Mouse (Mus musculus): ENCODE results near the gene Klhl22. TPM values are rescaled to one million over a fixed set of nuclear protein-coding genes. Genes with fewer than 3 reads are reported as not detected.

Klhl22 gene
- polyA plus RNA-seq, 1 experiment from 2014 or later: 47.5 TPM

DNA sequence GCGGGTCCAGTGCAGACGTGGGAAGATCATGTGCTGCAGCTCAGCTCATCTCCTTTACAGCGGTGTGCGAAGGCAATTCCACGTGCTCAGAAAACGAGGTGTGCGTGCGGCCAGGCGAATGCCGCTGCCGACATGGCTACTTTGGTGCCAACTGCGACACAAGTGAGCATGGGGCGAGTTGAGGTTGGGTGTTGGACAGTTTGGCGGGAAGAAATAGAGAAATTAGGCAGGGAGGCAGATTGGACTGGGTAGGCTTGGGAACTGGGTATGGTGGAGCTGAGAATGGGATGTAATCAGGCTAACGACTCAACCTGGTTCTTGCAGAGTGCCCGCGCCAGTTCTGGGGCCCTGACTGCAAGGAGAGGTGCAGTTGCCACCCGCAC lies 43.0 kb downstream of the Klhl22 start:
- H3K27ac ChIP-seq (ENCODE audit: low read depth, low read length): no peak overlapping the region
- peaks cover 47% of the 10 kb centered on the region for H3K4me1 ChIP-seq (replicated peaks; ENCODE audit: control insufficient read depth, insufficient read depth, low read length)
- H3K9ac ChIP-seq (ENCODE audit: low read depth, low read length): no peak overlapping the region

DNA sequence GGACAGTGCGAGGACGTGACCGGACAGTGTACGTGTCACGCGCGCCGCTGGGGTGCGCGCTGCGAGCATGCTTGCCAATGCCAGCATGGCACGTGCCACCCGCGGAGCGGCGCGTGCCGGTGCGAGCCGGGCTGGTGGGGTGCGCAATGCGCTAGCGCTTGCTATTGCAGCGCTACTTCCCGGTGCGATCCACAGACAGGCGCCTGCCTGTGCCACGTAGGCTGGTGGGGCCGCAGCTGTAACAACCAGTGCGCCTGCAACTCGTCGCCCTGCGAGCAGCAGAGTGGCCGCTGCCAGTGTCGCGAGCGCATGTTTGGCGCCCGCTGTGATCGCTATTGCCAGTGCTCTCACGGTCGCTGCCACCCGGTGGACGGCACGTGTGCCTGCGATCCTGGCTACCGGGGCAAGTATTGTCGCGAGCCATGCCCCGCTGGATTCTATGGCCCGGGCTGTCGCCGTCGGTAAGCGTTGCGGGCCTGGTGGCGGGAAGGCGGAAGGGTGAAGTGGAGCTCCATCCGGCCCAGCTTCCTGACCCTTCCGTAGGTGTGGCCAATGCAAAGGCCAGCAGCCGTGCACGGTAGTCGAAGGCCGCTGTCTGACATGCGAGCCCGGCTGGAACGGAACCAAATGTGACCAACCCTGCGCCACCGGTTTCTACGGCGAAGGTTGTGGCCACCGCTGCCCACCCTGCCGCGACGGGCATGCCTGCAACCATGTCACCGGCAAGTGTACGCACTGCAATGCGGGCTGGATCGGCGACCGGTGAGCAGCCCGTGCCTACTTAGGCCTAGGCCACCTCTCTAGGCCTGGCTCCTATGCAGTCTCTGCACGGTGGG lies 43.6 kb downstream of the Klhl22 start:
- Histone ChIP-seq H3K36me3 (ENCODE audit: control insufficient read depth, insufficient read depth, low read length) (no peaks in the 10 kb centered on the region), H3K4me1 (replicated peaks; ENCODE audit: control insufficient read depth, insufficient read depth, low read length) (peaks cover 46% of the 10 kb centered on the region), H3K4me2 (peak overlapping the region; percentile 59), H3K4me3 (ENCODE audit: low read depth, low read length) (peak overlapping the region; percentile 38), H3K27ac (ENCODE audit: low read depth, low read length) (no peak overlapping the region), H3K27me3 (replicated peaks; ENCODE audit: control insufficient read depth, insufficient read depth, low read length) (peaks cover 100% of the 10 kb centered on the region), H3K9me3 (ENCODE audit: control insufficient read depth, low read length) (no peaks in the 10 kb centered on the region), H3K9ac (ENCODE audit: low read depth, low read length) (peak overlapping the region; percentile 12; the same call in 1 of the 2 replicates)
- WGBS: 4% methylated on average over 83 of the region's 83 CpGs
- DNase-seq (ENCODE audit: low spot score) (peak; percentile 58), ATAC-seq (replicated peaks; ENCODE audit: low FRiP score) (no peak)

More for the DNA sequence above, 43.0 kb downstream of the Klhl22 start:
- ATAC-seq (replicated peaks; ENCODE audit: low FRiP score): no peak
- no peak for DNase-seq (ENCODE audit: low spot score)
- peaks cover 100% of the 10 kb centered on the region for H3K27me3 ChIP-seq (replicated peaks; ENCODE audit: control insufficient read depth, insufficient read depth, low read length)
- H3K36me3 ChIP-seq (ENCODE audit: control insufficient read depth, insufficient read depth, low read length): no peaks in the 10 kb centered on the region
- peak overlapping the region; percentile 59 for H3K4me2 ChIP-seq
- 13% methylated on average over 18 of the region's 18 CpGs for WGBS
- H3K9me3 ChIP-seq (ENCODE audit: control insufficient read depth, low read length): no peaks in the 10 kb centered on the region
- H3K4me3 ChIP-seq (ENCODE audit: low read depth, low read length): peak overlapping the region; percentile 38

DNA sequence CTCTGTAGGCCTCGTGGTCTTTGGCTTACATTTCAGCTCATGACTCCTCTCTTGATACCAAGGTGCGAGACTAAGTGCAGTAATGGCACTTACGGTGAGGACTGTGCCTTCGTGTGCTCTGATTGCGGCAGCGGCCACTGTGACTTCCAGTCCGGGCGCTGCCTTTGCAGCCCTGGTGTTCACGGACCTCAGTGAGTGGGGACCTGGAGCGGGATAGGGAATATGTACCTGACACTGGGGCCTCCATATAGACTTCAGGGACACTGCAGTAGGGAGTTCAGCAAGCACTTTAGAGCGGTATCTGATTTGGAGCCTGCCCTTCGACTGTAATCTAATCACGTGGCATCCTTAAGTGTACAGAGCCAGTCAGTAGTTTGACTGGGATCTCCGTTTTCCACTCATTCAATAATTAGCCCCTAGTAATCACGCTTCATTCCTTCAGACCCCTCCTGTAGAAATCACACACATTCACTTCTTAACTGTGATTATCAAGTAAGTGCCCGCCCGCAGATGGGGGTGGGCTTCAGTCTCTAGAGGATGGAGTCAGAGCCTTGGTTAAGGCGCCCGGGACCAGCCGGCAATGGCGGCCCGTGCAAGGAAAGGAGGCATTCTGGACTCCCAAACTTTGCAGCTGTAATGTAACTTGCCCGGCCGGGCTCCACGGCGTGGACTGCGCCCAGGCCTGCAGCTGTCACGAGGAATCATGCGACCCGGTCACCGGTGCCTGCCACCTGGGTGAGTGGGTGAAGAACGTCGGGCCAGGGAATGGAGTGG lies 44.4 kb downstream of the Klhl22 start:
- peaks cover 99% of the 10 kb centered on the region for H3K27me3 ChIP-seq (replicated peaks; ENCODE audit: control insufficient read depth, insufficient read depth, low read length)
- peak overlapping the region; percentile 38 for H3K4me3 ChIP-seq (ENCODE audit: low read depth, low read length)
- no peak overlapping the region for H3K9ac ChIP-seq (ENCODE audit: low read depth, low read length)
- DNase-seq (ENCODE audit: low spot score) (no peak), ATAC-seq (replicated peaks; ENCODE audit: low FRiP score) (no peak)
- 13% methylated on average over 33 of the region's 33 CpGs for WGBS
- H3K9me3 ChIP-seq (ENCODE audit: control insufficient read depth, low read length): no peaks in the 10 kb centered on the region
- H3K4me2 ChIP-seq: peak overlapping the region; percentile 66
- H3K4me1 ChIP-seq (replicated peaks; ENCODE audit: control insufficient read depth, insufficient read depth, low read length): peaks cover 38% of the 10 kb centered on the region
- H3K36me3 ChIP-seq (ENCODE audit: control insufficient read depth, insufficient read depth, low read length): no peaks in the 10 kb centered on the region
- no peak overlapping the region for H3K27ac ChIP-seq (ENCODE audit: low read depth, low read length)

DNA sequence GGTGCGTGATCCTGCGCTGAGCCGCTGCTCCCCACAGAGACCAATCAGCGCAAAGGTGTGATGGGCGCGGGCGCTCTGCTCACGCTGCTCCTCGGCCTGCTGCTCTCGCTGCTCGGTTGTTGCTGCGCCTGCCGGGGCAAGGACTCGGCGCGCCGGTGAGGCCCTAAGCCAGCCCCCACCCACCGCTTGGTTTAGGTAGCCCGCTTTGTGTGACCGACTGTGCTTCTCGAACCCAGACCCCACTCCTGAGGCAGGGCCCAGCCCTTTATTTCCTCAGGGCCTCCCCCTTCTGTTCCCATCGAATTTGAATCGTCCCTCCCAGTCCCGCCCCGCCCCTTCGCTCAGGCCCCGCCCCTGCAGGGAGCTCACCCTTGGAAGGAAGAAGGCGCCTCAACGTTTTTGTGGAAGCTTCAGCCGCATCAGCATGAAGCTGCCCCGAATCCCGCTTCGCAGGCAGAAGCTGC lies 45.1 kb downstream of the Klhl22 start:
- Histone ChIP-seq H3K27me3 (replicated peaks; ENCODE audit: control insufficient read depth, insufficient read depth, low read length) (peaks cover 99% of the 10 kb centered on the region), H3K4me3 (ENCODE audit: low read depth, low read length) (peak overlapping the region; percentile 38), H3K4me2 (peak overlapping the region; percentile 66), H3K9ac (ENCODE audit: low read depth, low read length) (no peak overlapping the region), H3K36me3 (ENCODE audit: control insufficient read depth, insufficient read depth, low read length) (no peaks in the 10 kb centered on the region), H3K4me1 (replicated peaks; ENCODE audit: control insufficient read depth, insufficient read depth, low read length) (peaks cover 36% of the 10 kb centered on the region), H3K9me3 (ENCODE audit: control insufficient read depth, low read length) (no peaks in the 10 kb centered on the region), H3K27ac (ENCODE audit: low read depth, low read length) (no peak overlapping the region)
- 2% methylated on average over 33 of the region's 33 CpGs for WGBS
- ATAC-seq (replicated peaks; ENCODE audit: low FRiP score): 0 out of 2 replicates have a peak, but pooled peaks have one; percentile 40
- DNase-seq (ENCODE audit: low spot score): peak; percentile 63

DNA sequence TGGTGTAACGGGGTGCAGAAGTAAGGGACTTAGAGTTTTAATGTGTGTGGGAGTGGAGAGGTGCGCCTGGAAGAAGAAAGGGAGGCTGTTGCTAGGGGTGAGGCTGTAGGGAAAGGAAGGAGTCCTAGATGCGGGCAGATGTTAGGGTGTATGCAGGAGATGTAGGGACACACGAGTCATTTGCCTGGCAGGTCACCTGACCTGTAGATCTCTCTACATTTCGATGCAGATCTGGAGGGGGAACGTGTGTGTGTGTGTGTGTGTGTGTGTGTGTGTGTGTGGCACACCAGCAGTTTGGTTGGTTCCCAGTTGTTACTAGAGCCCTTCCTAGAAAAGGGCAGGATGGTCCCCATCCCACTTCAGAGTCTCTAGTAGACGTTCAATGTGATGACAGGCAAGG lies 45.6 kb downstream of the Klhl22 start:
- peak overlapping the region; percentile 66 for H3K4me2 ChIP-seq
- H3K9me3 ChIP-seq (ENCODE audit: control insufficient read depth, low read length): no peaks in the 10 kb centered on the region
- no peak for DNase-seq (ENCODE audit: low spot score)
- no peak for ATAC-seq (replicated peaks; ENCODE audit: low FRiP score)
- peaks cover 99% of the 10 kb centered on the region for H3K27me3 ChIP-seq (replicated peaks; ENCODE audit: control insufficient read depth, insufficient read depth, low read length)
- no peak overlapping the region for H3K9ac ChIP-seq (ENCODE audit: low read depth, low read length)
- no peaks in the 10 kb centered on the region for H3K36me3 ChIP-seq (ENCODE audit: control insufficient read depth, insufficient read depth, low read length)
- peak overlapping the region; percentile 38 for H3K4me3 ChIP-seq (ENCODE audit: low read depth, low read length)
- H3K27ac ChIP-seq (ENCODE audit: low read depth, low read length): no peak overlapping the region
- peaks cover 36% of the 10 kb centered on the region for H3K4me1 ChIP-seq (replicated peaks; ENCODE audit: control insufficient read depth, insufficient read depth, low read length)
- WGBS: 17% methylated on average over 7 of the region's 7 CpGs

DNA sequence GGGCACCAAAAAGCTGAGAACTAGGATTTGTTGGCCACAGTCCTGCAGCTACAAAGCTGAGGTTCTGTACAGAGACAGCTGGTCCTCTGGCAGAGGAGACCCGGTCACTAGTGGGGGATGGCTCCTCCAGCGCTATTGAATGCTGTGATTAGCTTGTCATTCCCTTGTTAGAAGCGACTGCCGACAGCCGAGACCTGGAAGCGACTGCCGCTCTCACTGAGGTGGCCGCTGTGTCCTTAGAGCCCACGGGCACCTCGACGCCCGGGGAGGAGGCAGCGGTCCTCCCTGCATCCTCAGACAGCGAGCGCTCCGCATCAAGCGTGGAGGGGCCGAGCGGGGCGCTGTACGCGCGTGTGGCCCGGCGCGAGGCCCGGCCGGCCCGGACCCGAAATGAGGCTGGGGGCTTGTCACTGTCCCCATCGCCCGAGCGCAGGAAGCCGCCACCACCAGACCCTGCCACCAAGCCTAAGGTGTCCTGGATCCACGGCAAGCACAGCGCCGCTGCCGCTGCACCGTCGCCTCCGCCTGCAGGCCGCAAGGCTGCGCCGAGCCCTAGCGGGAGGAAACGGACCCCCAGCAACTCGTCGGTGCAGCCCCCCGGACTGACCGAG lies 47.3 kb downstream of the Klhl22 start:
- Histone ChIP-seq H3K27ac (ENCODE audit: low read depth, low read length) (no peak overlapping the region), H3K36me3 (ENCODE audit: control insufficient read depth, insufficient read depth, low read length) (no peaks in the 10 kb centered on the region), H3K9me3 (ENCODE audit: control insufficient read depth, low read length) (no peaks in the 10 kb centered on the region), H3K4me3 (ENCODE audit: low read depth, low read length) (peak overlapping the region; percentile 46), H3K4me1 (replicated peaks; ENCODE audit: control insufficient read depth, insufficient read depth, low read length) (peaks cover 36% of the 10 kb centered on the region), H3K27me3 (replicated peaks; ENCODE audit: control insufficient read depth, insufficient read depth, low read length) (peaks cover 92% of the 10 kb centered on the region), H3K4me2 (peak overlapping the region; percentile 79), H3K9ac (ENCODE audit: low read depth, low read length) (peak overlapping the region; percentile 67)
- ATAC-seq (replicated peaks; ENCODE audit: low FRiP score): no peak
- 5% methylated on average over 49 of the region's 50 CpGs for WGBS
- peak; percentile 66 for DNase-seq (ENCODE audit: low spot score)

DNA sequence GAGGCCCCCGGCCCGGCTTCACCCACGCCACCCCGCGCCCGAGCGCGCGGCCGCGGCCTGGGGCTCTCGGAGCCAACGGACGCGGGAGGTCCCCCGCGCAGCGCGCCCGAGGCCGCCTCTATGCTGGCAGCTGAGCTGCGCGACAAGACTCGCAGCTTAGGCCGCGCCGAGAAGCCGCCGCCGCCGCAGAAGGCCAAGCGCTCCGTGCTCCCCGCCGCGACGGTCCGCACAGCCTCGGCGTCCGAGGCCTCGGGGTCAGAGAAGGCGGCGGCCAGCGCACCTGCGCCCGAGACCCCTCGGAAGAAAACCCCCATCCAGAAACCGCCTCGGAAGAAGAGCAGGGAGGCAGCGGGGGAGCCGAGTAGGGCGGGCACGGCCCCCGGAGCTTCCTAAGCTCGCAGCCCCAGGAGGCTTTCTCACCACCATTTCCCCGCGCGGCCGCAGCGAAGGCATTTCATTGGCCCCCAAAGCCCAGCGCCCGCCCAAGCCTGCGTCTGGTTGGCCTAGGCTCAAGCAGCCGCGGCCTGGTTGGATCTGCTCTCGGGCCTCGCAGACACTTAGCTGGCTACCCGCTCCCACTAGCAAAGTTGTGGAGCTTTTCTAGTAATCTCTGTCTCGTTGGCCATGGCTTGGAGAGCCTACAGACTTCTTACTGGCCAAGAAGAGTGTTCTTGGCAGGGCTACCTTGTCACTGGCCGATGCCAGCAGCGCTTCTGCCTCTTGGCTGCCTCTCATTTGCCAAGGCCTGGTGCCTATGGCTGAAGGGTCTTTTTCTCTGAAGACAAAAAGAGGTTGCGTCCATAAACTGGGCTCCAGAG lies 48.0 kb downstream of the Klhl22 start:
- H3K27ac ChIP-seq (ENCODE audit: low read depth, low read length): no peak overlapping the region
- H3K4me1 ChIP-seq (replicated peaks; ENCODE audit: control insufficient read depth, insufficient read depth, low read length): peaks cover 36% of the 10 kb centered on the region
- 3% methylated on average over 73 of the region's 73 CpGs for WGBS

DNA sequence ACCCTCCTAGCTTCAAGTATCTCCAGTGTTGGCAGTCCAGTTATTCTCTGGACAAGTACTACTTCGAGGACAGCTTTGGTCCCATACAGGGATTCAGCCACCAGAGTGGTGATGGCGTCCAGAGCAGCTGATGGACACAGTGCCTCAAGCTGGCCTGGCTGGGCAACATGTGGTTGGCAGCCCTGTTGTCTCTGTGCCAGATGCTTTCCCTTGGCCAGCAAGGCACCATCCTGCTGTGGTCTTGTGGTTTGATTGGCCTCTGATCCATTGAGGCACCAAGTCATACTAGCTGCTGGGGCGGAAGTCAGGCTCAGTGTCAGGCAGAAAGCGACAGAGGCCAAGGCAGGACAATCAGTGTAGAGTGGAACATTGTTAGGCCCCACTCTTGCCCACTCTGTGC lies 49.7 kb downstream of the Klhl22 start:
- Histone ChIP-seq H3K4me1 (replicated peaks; ENCODE audit: control insufficient read depth, insufficient read depth, low read length) (peaks cover 19% of the 10 kb centered on the region), H3K27me3 (replicated peaks; ENCODE audit: control insufficient read depth, insufficient read depth, low read length) (peaks cover 70% of the 10 kb centered on the region), H3K27ac (ENCODE audit: low read depth, low read length) (peak overlapping the region; percentile 49)

More for the DNA sequence above, 48.0 kb downstream of the Klhl22 start:
- Histone ChIP-seq H3K4me3 (ENCODE audit: low read depth, low read length) (peak overlapping the region; percentile 46), H3K27me3 (replicated peaks; ENCODE audit: control insufficient read depth, insufficient read depth, low read length) (peaks cover 85% of the 10 kb centered on the region), H3K36me3 (ENCODE audit: control insufficient read depth, insufficient read depth, low read length) (no peaks in the 10 kb centered on the region), H3K9ac (ENCODE audit: low read depth, low read length) (peak overlapping the region; percentile 67), H3K9me3 (ENCODE audit: control insufficient read depth, low read length) (no peaks in the 10 kb centered on the region), H3K4me2 (peak overlapping the region; percentile 79)
- ATAC-seq (replicated peaks; ENCODE audit: low FRiP score): peak; percentile 81
- DNase-seq (ENCODE audit: low spot score): peak; percentile 85

More for the DNA sequence above, 49.7 kb downstream of the Klhl22 start:
- no peaks in the 10 kb centered on the region for H3K36me3 ChIP-seq (ENCODE audit: control insufficient read depth, insufficient read depth, low read length)
- DNase-seq (ENCODE audit: low spot score) (no peak), ATAC-seq (replicated peaks; ENCODE audit: low FRiP score) (no peak)
- WGBS: 71% methylated on average over 4 of the region's 4 CpGs
- H3K9me3 ChIP-seq (ENCODE audit: control insufficient read depth, low read length): no peaks in the 10 kb centered on the region
- no peak overlapping the region for H3K4me2 ChIP-seq
- H3K9ac ChIP-seq (ENCODE audit: low read depth, low read length): no peak overlapping the region
- no peak overlapping the region for H3K4me3 ChIP-seq (ENCODE audit: low read depth, low read length)

Data from liver, embryonic 11.5 days (tissue).